Mouse (Mus musculus): Measurements from ENCODE around the gene Rgs19.
A peak's percentile ranks its signal among the peaks of the same experiment; 100 is the strongest.

GRCm38 (mm10) chr2:181658930-181659555 lies 34.7 kb downstream of the Rgs19 start:
- TF ChIP-seq CTCF (IDR thresholded peaks at IDR 0.05; ENCODE audit: extremely low read depth, insufficient read depth, low read length), result peak; percentile 35; the same call in 1 of the 2 replicates
- TF ChIP-seq POLR2A (IDR thresholded peaks at IDR 0.05; ENCODE audit: extremely low read depth, insufficient read depth, low read length), result no peak

All from cortical plate, adult 2 months (tissue).